Mouse (Mus musculus) spleen, postnatal 0 days (tissue): ENCODE measurements around the gene P2rx2. TPM values are rescaled to one million over a fixed set of nuclear protein-coding genes. Genes with fewer than 3 reads are reported as not detected.

Source experiments
- polyA plus RNA-seq: library from polyadenylated mRNA; unstranded; fragments of >200 nt; fragmentation: Nextera tagmentation; extraction: Ambion mirVana; gene quantifications from 2 replicates; pipeline ENCODE4 v1.2.1, GENCODE M21; 2015

Gene P2rx2
- polyA plus RNA-seq, result 0.22 and 0.34 TPM in 2 replicates

GRCm38 (mm10) chr5:110342648-110343284 is at the start of gene P2rx2:
Gene P2rx2 (minus strand): TSS chr5:110343212.

DNA sequence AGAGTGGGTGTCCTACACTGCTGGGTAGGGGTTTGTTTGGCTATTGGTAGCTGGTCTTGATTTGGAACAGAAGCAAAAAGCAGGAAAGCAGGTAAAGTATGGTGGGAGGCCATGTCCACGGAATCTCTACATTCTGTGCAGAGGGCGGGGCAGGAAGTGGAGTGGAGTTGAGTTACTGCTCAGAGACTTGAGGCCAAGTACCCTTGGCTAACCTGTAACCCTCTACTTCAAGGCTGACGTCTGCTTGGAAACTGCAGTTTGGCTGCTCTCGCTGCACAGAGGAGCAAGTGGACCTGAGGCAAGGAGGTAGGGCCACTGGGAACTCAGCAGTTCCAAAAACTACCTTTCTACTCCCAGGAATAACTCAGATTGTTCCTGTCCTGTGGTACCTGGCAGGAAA is 1.5 kb upstream of the P2rx2 start, which contains the start of gene Lrcol1:
Lrcol1 (plus strand) TSS at position 207 of the 400 bp plus-strand sequence.

Other genes starting within 250 kb of the P2rx2 start
- gene Gm35315, start 248.8 kb downstream of the P2rx2 start, polyA plus RNA-seq, result 0.41 and 0.61 TPM in 2 replicates
- 0.36 and 0.49 TPM in 2 replicates for gene Plcxd1, start 243.2 kb downstream of the P2rx2 start, polyA plus RNA-seq
- gene Gtpbp6, start 235.0 kb downstream of the P2rx2 start, polyA plus RNA-seq, result 13.4 and 17.1 TPM in 2 replicates
- 2.4 and 3.0 TPM in 2 replicates for gene Zfp605, start 233.1 kb downstream of the P2rx2 start, polyA plus RNA-seq
- 26.3 and 26.4 TPM in 2 replicates for gene Chfr, start 207.4 kb downstream of the P2rx2 start, polyA plus RNA-seq
- gene Golga3, start 166.5 kb downstream of the P2rx2 start, polyA plus RNA-seq, result 7.4 TPM in 2 replicates
- 16.2 and 18.0 TPM in 2 replicates for gene Ankle2, start 112.2 kb downstream of the P2rx2 start, polyA plus RNA-seq
- gene Pgam5, start 73.3 kb downstream of the P2rx2 start, polyA plus RNA-seq, result 33.9 and 34.5 TPM in 2 replicates
- 12.9 and 13.6 TPM in 2 replicates for gene Pxmp2, start 57.0 kb downstream of the P2rx2 start, polyA plus RNA-seq
- gene Pole, start 56.9 kb downstream of the P2rx2 start, polyA plus RNA-seq, result 18.9 and 20.6 TPM in 2 replicates
- gene Lrcol1, start 1.5 kb upstream of the P2rx2 start, polyA plus RNA-seq, result not detected in 2 replicates
- 6.9 and 7.5 TPM in 2 replicates for gene Fbrsl1, start 105.3 kb upstream of the P2rx2 start, polyA plus RNA-seq
- 0.18 and 0.57 TPM in 2 replicates for gene Galnt9, start 201.1 kb upstream of the P2rx2 start, polyA plus RNA-seq